Mouse (Mus musculus): ENCODE results near the gene Ak2. TPM values are rescaled to one million over a fixed set of nuclear protein-coding genes. Genes with fewer than 3 reads are reported as not detected.

The Ak2 gene
- polyA plus RNA-seq, 1 experiment from 2014 or later = 173 TPM

- H3K36me3 ChIP-seq (ENCODE audit: insufficient read depth, low read length) = no peaks in the 10 kb centered on the region
- H3K27ac ChIP-seq = no peak overlapping the region
- no peak overlapping the region for H3K4me2 ChIP-seq (ENCODE audit: low read length)
- H3K9me3 ChIP-seq (replicated peaks; ENCODE audit: low read length) = no peaks in the 10 kb centered on the region
- WGBS = 56% methylated on average over 3 of the region's 3 CpGs
- H3K4me1 ChIP-seq (replicated peaks; ENCODE audit: insufficient read depth, low read length) = 0 out of 2 replicates have a peak, but pooled peaks cover 2% of the 10 kb centered on the region
- ATAC-seq (replicated peaks; ENCODE audit: low FRiP score, low read depth) = no peak
- no peak for DNase-seq (ENCODE audit: low spot score)
- no peak overlapping the region for H3K4me3 ChIP-seq (replicated peaks; ENCODE audit: low read depth, low read length)
- no peak for TF ChIP-seq CTCF (IDR thresholded peaks at IDR 0.05; ENCODE audit: low read depth)
- no peak overlapping the region for H3K9ac ChIP-seq (ENCODE audit: low read depth, low read length)
- no peaks in the 10 kb centered on the region for H3K27me3 ChIP-seq (ENCODE audit: insufficient read depth, low read length)
Measured at GRCm38 (mm10) chr4:128988911-128989310, 2.8 kb upstream of the Ak2 start.

- H3K27ac ChIP-seq = no peak overlapping the region
- H3K27me3 ChIP-seq (ENCODE audit: insufficient read depth, low read length) = no peaks in the 10 kb centered on the region
- no peaks in the 10 kb centered on the region for H3K36me3 ChIP-seq (ENCODE audit: insufficient read depth, low read length)
- H3K9ac ChIP-seq (ENCODE audit: low read depth, low read length) = no peak overlapping the region
- H3K4me3 ChIP-seq (replicated peaks; ENCODE audit: low read depth, low read length) = no peak overlapping the region
- H3K4me1 ChIP-seq (replicated peaks; ENCODE audit: insufficient read depth, low read length) = 0 out of 2 replicates have a peak, but pooled peaks cover 8% of the 10 kb centered on the region
- DNase-seq (ENCODE audit: low spot score) (no peak), ATAC-seq (replicated peaks; ENCODE audit: low FRiP score, low read depth) (no peak)
- H3K9me3 ChIP-seq (replicated peaks; ENCODE audit: low read length) = no peaks in the 10 kb centered on the region
- H3K4me2 ChIP-seq (ENCODE audit: low read length) = no peak overlapping the region
- TF ChIP-seq CTCF (IDR thresholded peaks at IDR 0.05; ENCODE audit: low read depth) = no peak
- 59% methylated on average over 11 of the region's 11 CpGs for WGBS
Measured at GRCm38 (mm10) chr4:128989678-128990077, 2.1 kb upstream of the Ak2 start.

GRCm38 (mm10) chr4:128992176-128992575 is 418 bp downstream of the Ak2 start:
- ATAC-seq (replicated peaks; ENCODE audit: low FRiP score, low read depth) (no peak), DNase-seq (ENCODE audit: low spot score) (no peak)
- H3K4me3 ChIP-seq (replicated peaks; ENCODE audit: low read depth, low read length) = no peak overlapping the region
- H3K9ac ChIP-seq (ENCODE audit: low read depth, low read length) = no peak overlapping the region
- no peak for TF ChIP-seq CTCF (IDR thresholded peaks at IDR 0.05; ENCODE audit: low read depth)
- H3K27me3 ChIP-seq (ENCODE audit: insufficient read depth, low read length) = no peaks in the 10 kb centered on the region
- 90% methylated on average over 3 of the region's 3 CpGs for WGBS
- no peak overlapping the region for H3K27ac ChIP-seq
- no peaks in the 10 kb centered on the region for H3K36me3 ChIP-seq (ENCODE audit: insufficient read depth, low read length)
- no peaks in the 10 kb centered on the region for H3K9me3 ChIP-seq (replicated peaks; ENCODE audit: low read length)
- H3K4me1 ChIP-seq (replicated peaks; ENCODE audit: insufficient read depth, low read length) = 0 out of 2 replicates have a peak, but pooled peaks cover 12% of the 10 kb centered on the region
- no peak overlapping the region for H3K4me2 ChIP-seq (ENCODE audit: low read length)

GRCm38 (mm10) chr4:128993025-128993662 is 1.4 kb downstream of the Ak2 start:
- Histone ChIP-seq H3K27me3 (ENCODE audit: insufficient read depth, low read length) (no peaks in the 10 kb centered on the region), H3K27ac (peak overlapping the region; percentile 78), H3K4me3 (replicated peaks; ENCODE audit: low read depth, low read length) (peak overlapping the region; percentile 67), H3K36me3 (ENCODE audit: insufficient read depth, low read length) (no peaks in the 10 kb centered on the region), H3K9ac (ENCODE audit: low read depth, low read length) (peak overlapping the region; percentile 77), H3K9me3 (replicated peaks; ENCODE audit: low read length) (no peaks in the 10 kb centered on the region), H3K4me1 (replicated peaks; ENCODE audit: insufficient read depth, low read length) (0 out of 2 replicates have a peak, but pooled peaks cover 12% of the 10 kb centered on the region), H3K4me2 (ENCODE audit: low read length) (peak overlapping the region; percentile 93)
- peak; percentile 98 for ATAC-seq (replicated peaks; ENCODE audit: low FRiP score, low read depth)
- peak; percentile 98 for DNase-seq (ENCODE audit: low spot score)
- WGBS = under 1% methylated on average over 49 of the region's 49 CpGs
- TF ChIP-seq CTCF (IDR thresholded peaks at IDR 0.05; ENCODE audit: low read depth) = no peak

GRCm38 (mm10) chr4:128993675-128994074 is 1.9 kb downstream of the Ak2 start:
- Histone ChIP-seq H3K36me3 (ENCODE audit: insufficient read depth, low read length) (no peaks in the 10 kb centered on the region), H3K27ac (peak overlapping the region; percentile 78), H3K9me3 (replicated peaks; ENCODE audit: low read length) (no peaks in the 10 kb centered on the region), H3K27me3 (ENCODE audit: insufficient read depth, low read length) (no peaks in the 10 kb centered on the region), H3K4me1 (replicated peaks; ENCODE audit: insufficient read depth, low read length) (0 out of 2 replicates have a peak, but pooled peaks cover 17% of the 10 kb centered on the region), H3K4me2 (ENCODE audit: low read length) (peak overlapping the region; percentile 93), H3K9ac (ENCODE audit: low read depth, low read length) (peak overlapping the region; percentile 77), H3K4me3 (replicated peaks; ENCODE audit: low read depth, low read length) (peak overlapping the region; percentile 67)
- DNase-seq (ENCODE audit: low spot score) = no peak
- TF ChIP-seq CTCF (IDR thresholded peaks at IDR 0.05; ENCODE audit: low read depth) = no peak
- ATAC-seq (replicated peaks; ENCODE audit: low FRiP score, low read depth) = no peak
- WGBS = under 1% methylated on average over 12 of the region's 12 CpGs

- ATAC-seq (replicated peaks; ENCODE audit: low FRiP score, low read depth) (no peak), DNase-seq (ENCODE audit: low spot score) (no peak)
- no peak overlapping the region for H3K27ac ChIP-seq
- H3K27me3 ChIP-seq (ENCODE audit: insufficient read depth, low read length) = no peaks in the 10 kb centered on the region
- H3K36me3 ChIP-seq (ENCODE audit: insufficient read depth, low read length) = peaks cover 9% of the 10 kb centered on the region; the same call in 1 of the 2 replicates
- H3K9me3 ChIP-seq (replicated peaks; ENCODE audit: low read length) = no peaks in the 10 kb centered on the region
- no peak overlapping the region for H3K9ac ChIP-seq (ENCODE audit: low read depth, low read length)
- no peak for TF ChIP-seq CTCF (IDR thresholded peaks at IDR 0.05; ENCODE audit: low read depth)
- no peak overlapping the region for H3K4me3 ChIP-seq (replicated peaks; ENCODE audit: low read depth, low read length)
- H3K4me1 ChIP-seq (replicated peaks; ENCODE audit: insufficient read depth, low read length) = 0 out of 2 replicates have a peak, but pooled peaks cover 20% of the 10 kb centered on the region
- H3K4me2 ChIP-seq (ENCODE audit: low read length) = no peak overlapping the region
- WGBS = 59% methylated on average over 7 of the region's 7 CpGs
Measured at GRCm38 (mm10) chr4:128995238-128995637, 3.5 kb downstream of the Ak2 start.

Data from kidney, postnatal 0 days (tissue).